Mouse (Mus musculus): ENCODE measurements around the gene Gm27027. TPM values are rescaled to one million over a fixed set of nuclear protein-coding genes. Genes with fewer than 3 reads are reported as not detected.

Gm27027 gene
- polyA plus RNA-seq, 1 experiment from 2014 or later: not detected

DNA sequence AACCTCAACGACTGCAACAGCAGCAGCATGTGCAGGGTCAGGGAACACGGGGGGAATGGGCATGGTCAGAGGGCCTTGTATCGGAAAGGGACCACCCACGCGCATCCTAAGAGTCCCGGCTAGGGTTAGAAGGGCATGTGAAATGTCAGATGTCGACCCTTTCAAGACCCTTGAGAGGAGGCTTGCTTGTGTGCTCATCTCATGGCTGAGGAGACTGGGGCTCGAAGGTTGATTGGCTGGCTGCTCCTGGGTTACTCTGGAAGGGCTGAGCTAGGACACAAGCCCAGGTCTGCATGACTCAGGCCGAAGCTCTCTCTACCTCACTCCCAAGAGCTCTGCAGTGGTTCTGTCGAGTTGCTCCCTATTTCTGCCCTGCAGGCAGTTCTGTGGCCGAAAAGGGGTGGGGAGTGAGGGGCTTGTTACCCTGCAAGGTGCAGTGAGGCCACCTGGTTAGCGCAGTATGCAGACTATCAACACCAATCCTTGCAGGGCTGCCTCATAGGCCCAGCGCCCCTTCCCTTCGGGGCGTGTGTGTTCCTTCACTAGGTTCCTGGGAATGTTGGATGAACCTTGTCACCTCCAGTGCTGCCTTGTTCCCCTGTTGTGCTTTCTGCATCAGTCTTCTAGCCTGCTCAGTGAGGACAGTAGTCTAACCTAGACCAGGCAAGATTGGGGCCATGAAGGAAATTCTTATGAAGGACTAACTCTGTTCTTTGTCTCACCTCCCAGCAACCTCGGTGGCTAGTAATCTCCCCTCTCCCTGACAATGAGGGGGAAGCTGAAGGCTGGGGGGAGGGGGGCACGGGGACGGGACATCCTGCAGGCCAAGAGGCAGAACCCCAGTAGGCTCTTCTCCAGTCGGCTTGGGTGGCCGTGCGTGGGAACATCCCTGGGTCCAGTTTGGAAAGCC, 20.4 kb downstream of the Gm27027 start:
- peak overlapping the region; percentile 67 for H3K9ac ChIP-seq (ENCODE audit: low read length)
- H3K27ac ChIP-seq (replicated peaks in 1 of 2; ENCODE audit: control insufficient read depth in 1 of 2, insufficient read depth in 1 of 2, low read depth in 2 of 2, low read length in 2 of 2): peak overlapping the region; percentile 30 to 47; a peak in 2 of 4 replicates
- peaks cover 20% of the 10 kb centered on the region for H3K36me3 ChIP-seq (ENCODE audit: control insufficient read depth, insufficient read depth, low read length)
- H3K9me3 ChIP-seq (ENCODE audit: control insufficient read depth, low read length): no peaks in the 10 kb centered on the region
- peaks cover 12 to 19% of the 10 kb centered on the region in 2 experiments for H3K4me1 ChIP-seq (ENCODE audit: control insufficient read depth in 2 of 2, insufficient read depth in 2 of 2, low read length in 2 of 2)
- H3K4me3 ChIP-seq (ENCODE audit: control insufficient read depth in 1 of 2, insufficient read depth in 1 of 2, low read depth in 1 of 2, low read length in 2 of 2): peak overlapping the region; percentile 47 to 49
- no peak for ATAC-seq (ENCODE audit: insufficient number of reproducible peaks, insufficient read depth, low FRiP score, low read depth)
- H3K27me3 ChIP-seq (ENCODE audit: control insufficient read depth, insufficient read depth, low read length): peaks cover 4% of the 10 kb centered on the region; the same call in 1 of the 2 replicates
- peak overlapping the region; percentile 90 for H3K4me2 ChIP-seq (ENCODE audit: low read length)
- 23% methylated on average over 21 of the region's 21 CpGs for WGBS

DNA sequence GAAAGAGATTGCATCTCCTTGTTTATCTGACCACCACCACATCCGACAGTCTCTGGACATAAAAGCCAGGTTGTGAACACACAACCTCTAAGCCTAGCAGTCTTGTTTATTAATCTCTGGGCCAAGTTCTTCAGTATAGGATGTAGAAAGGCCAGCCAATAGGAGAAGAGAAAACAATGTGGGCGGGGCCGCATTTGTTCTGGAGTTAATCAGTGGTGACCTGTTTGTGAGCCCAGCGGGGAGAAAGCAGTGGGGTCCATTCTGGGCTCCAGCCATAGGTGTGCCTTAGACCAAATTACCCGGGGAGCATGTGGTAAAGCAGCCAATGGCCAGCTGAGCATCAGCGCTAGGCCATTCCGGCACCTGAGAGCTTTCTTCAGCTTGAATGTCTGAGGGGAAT, 21.1 kb downstream of the Gm27027 start:
- Histone ChIP-seq H3K9me3 (ENCODE audit: control insufficient read depth, low read length) (no peaks in the 10 kb centered on the region), H3K4me1 (ENCODE audit: control insufficient read depth in 2 of 2, insufficient read depth in 2 of 2, low read length in 2 of 2) (peaks cover 12 to 19% of the 10 kb centered on the region in 2 experiments), H3K9ac (ENCODE audit: low read length) (no peak overlapping the region), H3K27me3 (ENCODE audit: control insufficient read depth, insufficient read depth, low read length) (peaks cover 4% of the 10 kb centered on the region; the same call in 1 of the 2 replicates), H3K36me3 (ENCODE audit: control insufficient read depth, insufficient read depth, low read length) (peaks cover 12% of the 10 kb centered on the region), H3K4me2 (ENCODE audit: low read length) (no peak overlapping the region), H3K27ac (replicated peaks in 1 of 2; ENCODE audit: control insufficient read depth in 1 of 2, insufficient read depth in 1 of 2, low read depth in 2 of 2, low read length in 2 of 2) (no peak overlapping the region), H3K4me3 (ENCODE audit: control insufficient read depth in 1 of 2, insufficient read depth in 1 of 2, low read depth in 1 of 2, low read length in 2 of 2) (no peak overlapping the region)
- 55% methylated on average over 7 of the region's 7 CpGs for WGBS
- ATAC-seq (ENCODE audit: insufficient number of reproducible peaks, insufficient read depth, low FRiP score, low read depth): no peak

DNA sequence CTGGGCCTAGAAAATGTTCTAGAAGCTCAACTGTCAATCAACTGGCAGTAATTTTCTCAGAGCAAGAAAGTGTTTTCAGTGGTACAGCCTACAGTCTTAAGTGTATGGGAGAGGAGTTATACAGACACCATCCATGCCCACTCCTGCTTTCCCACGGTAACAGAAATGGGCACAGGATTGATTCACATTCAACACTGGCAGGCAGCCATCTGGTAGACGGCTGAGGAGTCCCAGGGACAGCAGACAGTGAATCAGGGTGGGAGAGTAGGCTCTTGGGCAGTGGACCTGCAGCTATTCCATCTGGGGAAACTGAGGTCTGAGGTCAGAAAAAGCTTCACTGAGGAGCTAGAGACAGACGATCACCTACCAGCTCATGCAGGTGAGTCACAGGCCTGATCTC, 24.5 kb downstream of the Gm27027 start:
- peaks cover 4% of the 10 kb centered on the region; the same call in 1 of the 2 replicates for H3K27me3 ChIP-seq (ENCODE audit: control insufficient read depth, insufficient read depth, low read length)
- H3K9ac ChIP-seq (ENCODE audit: low read length): no peak overlapping the region
- H3K27ac ChIP-seq (replicated peaks in 1 of 2; ENCODE audit: control insufficient read depth in 1 of 2, insufficient read depth in 1 of 2, low read depth in 2 of 2, low read length in 2 of 2): no peak overlapping the region
- WGBS: 57% methylated on average over 3 of the region's 3 CpGs
- H3K4me1 ChIP-seq (ENCODE audit: control insufficient read depth in 2 of 2, insufficient read depth in 2 of 2, low read length in 2 of 2): peaks cover 7 to 11% of the 10 kb centered on the region in 2 experiments
- no peaks in the 10 kb centered on the region for H3K9me3 ChIP-seq (ENCODE audit: control insufficient read depth, low read length)
- no peaks in the 10 kb centered on the region for H3K36me3 ChIP-seq (ENCODE audit: control insufficient read depth, insufficient read depth, low read length)
- no peak overlapping the region for H3K4me2 ChIP-seq (ENCODE audit: low read length)
- ATAC-seq (ENCODE audit: insufficient number of reproducible peaks, insufficient read depth, low FRiP score, low read depth): no peak
- H3K4me3 ChIP-seq (ENCODE audit: control insufficient read depth in 1 of 2, insufficient read depth in 1 of 2, low read depth in 1 of 2, low read length in 2 of 2): no peak overlapping the region

DNA sequence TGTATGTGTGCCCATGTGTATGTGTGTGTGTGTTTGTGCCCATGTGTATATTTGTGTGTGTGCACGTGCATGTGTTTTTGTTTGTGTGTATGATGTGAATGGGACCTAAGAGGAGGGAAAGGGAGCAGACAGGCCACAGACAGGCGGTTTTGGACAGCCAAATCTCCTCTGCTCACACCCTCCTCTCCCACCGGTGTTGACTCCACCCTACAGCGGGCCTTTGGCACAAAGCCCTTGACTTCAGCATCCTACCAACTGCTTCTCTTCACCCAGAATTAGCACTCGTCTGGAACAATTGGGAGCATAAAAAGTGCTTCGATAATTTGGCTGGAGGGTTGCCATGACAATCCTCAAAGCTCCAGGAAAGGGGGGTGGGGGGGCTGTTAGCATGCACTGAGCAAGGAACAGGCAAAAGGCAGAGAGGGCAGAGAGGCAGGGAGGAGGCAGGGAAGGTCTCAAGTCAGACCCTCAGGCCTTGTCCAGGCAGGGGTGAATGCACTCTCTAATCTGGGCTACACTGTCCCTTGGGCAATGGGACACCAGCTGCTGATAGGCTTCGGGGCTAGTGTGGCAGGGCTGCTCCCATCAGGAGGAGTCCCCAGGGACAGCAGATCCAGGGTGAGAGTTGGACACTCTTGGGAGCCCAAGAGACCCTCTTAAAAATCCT, 31.5 kb downstream of the Gm27027 start:
- 62% methylated on average over 7 of the region's 7 CpGs for WGBS
- Histone ChIP-seq H3K4me3 (ENCODE audit: control insufficient read depth in 1 of 2, insufficient read depth in 1 of 2, low read depth in 1 of 2, low read length in 2 of 2) (no peak overlapping the region), H3K27me3 (ENCODE audit: control insufficient read depth, insufficient read depth, low read length) (no peaks in the 10 kb centered on the region), H3K9me3 (ENCODE audit: control insufficient read depth, low read length) (no peaks in the 10 kb centered on the region), H3K36me3 (ENCODE audit: control insufficient read depth, insufficient read depth, low read length) (no peaks in the 10 kb centered on the region), H3K4me2 (ENCODE audit: low read length) (no peak overlapping the region), H3K9ac (ENCODE audit: low read length) (no peak overlapping the region), H3K4me1 (ENCODE audit: control insufficient read depth in 2 of 2, insufficient read depth in 2 of 2, low read length in 2 of 2) (peaks cover 0 to 3% of the 10 kb centered on the region in 2 experiments; a peak in 1 of 4 replicates), H3K27ac (replicated peaks in 1 of 2; ENCODE audit: control insufficient read depth in 1 of 2, insufficient read depth in 1 of 2, low read depth in 2 of 2, low read length in 2 of 2) (no peak overlapping the region)
- ATAC-seq (ENCODE audit: insufficient number of reproducible peaks, insufficient read depth, low FRiP score, low read depth): no peak

DNA sequence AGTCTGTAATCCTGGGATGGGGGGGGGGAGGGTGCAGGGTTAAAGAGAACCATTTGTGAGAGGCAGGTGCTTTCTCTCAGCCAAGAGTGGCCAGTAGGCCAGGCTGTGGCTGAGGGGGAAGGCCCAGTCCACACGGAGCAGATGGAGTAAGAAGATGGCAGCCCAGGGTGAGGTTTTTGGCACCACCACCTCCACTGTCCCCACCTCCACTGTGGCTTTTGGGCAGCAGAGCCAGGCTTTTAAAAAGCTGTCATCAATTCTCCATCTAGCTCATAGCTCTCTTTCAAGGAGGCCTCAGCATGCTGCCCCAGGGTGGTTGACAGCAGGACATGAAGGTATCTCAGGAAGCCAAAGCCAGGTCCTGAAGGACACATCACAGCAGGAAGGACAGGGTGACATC, 32.4 kb downstream of the Gm27027 start:
- Histone ChIP-seq H3K4me3 (ENCODE audit: control insufficient read depth in 1 of 2, insufficient read depth in 1 of 2, low read depth in 1 of 2, low read length in 2 of 2) (no peak overlapping the region), H3K4me2 (ENCODE audit: low read length) (no peak overlapping the region), H3K4me1 (ENCODE audit: control insufficient read depth in 2 of 2, insufficient read depth in 2 of 2, low read length in 2 of 2) (peaks cover 0 to 3% of the 10 kb centered on the region in 2 experiments; a peak in 1 of 4 replicates), H3K27ac (replicated peaks in 1 of 2; ENCODE audit: control insufficient read depth in 1 of 2, insufficient read depth in 1 of 2, low read depth in 2 of 2, low read length in 2 of 2) (no peak overlapping the region), H3K9ac (ENCODE audit: low read length) (no peak overlapping the region), H3K27me3 (ENCODE audit: control insufficient read depth, insufficient read depth, low read length) (no peaks in the 10 kb centered on the region), H3K9me3 (ENCODE audit: control insufficient read depth, low read length) (no peaks in the 10 kb centered on the region), H3K36me3 (ENCODE audit: control insufficient read depth, insufficient read depth, low read length) (no peaks in the 10 kb centered on the region)
- ATAC-seq (ENCODE audit: insufficient number of reproducible peaks, insufficient read depth, low FRiP score, low read depth): no peak
- whole genome bisulfite sequencing: 100% methylated on average over 1 of the region's 1 CpGs

DNA sequence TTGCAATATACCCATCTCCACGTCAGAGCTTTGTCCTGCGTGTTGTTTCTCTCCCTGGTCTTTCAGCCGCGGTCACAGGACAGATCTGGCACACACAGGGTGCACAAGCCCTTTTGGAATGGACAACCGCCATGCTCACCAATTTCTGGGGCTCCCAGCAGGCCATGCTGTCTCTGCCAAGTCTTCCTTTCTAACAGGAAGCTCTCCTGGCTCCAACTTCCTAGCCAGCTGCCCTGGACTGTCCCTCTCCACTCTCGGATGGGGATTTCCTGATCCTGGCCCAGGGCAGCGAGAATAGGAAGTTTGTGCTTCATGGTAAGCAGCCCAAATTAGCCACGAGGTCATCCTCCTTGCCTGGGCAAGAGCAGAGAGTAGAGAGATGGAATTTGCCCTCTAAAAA, 34.4 kb downstream of the Gm27027 start:
- Histone ChIP-seq H3K4me2 (ENCODE audit: low read length) (no peak overlapping the region), H3K9ac (ENCODE audit: low read length) (no peak overlapping the region), H3K4me1 (ENCODE audit: control insufficient read depth in 2 of 2, insufficient read depth in 2 of 2, low read length in 2 of 2) (peaks cover 0 to 3% of the 10 kb centered on the region in 2 experiments; a peak in 1 of 4 replicates), H3K27ac (replicated peaks in 1 of 2; ENCODE audit: control insufficient read depth in 1 of 2, insufficient read depth in 1 of 2, low read depth in 2 of 2, low read length in 2 of 2) (no peak overlapping the region), H3K9me3 (ENCODE audit: control insufficient read depth, low read length) (no peaks in the 10 kb centered on the region), H3K4me3 (ENCODE audit: control insufficient read depth in 1 of 2, insufficient read depth in 1 of 2, low read depth in 1 of 2, low read length in 2 of 2) (no peak overlapping the region), H3K27me3 (ENCODE audit: control insufficient read depth, insufficient read depth, low read length) (peaks cover 13% of the 10 kb centered on the region), H3K36me3 (ENCODE audit: control insufficient read depth, insufficient read depth, low read length) (no peaks in the 10 kb centered on the region)
- WGBS: 58% methylated on average over 8 of the region's 8 CpGs
- ATAC-seq (ENCODE audit: insufficient number of reproducible peaks, insufficient read depth, low FRiP score, low read depth): no peak

DNA sequence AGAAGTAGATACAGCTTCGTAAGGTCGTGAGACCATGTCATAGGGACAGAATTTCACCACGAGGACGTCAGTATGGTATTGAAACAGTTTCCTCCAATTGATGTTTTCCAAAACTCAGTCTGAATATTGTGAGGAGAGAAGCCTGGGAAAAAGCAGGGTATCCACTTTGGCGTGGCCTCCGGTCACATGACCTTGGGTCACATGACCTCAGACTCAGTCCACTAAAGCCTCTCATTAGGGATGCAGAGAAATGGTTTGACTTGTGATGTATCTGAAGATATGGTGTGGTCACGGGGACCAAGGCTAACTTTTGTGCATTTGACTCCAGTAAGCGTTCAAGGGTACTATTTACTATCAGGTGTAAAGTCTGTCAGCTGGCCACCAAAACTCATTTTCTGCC, 36.8 kb downstream of the Gm27027 start:
- H3K27me3 ChIP-seq (ENCODE audit: control insufficient read depth, insufficient read depth, low read length): peaks cover 26% of the 10 kb centered on the region
- no peaks in the 10 kb centered on the region for H3K36me3 ChIP-seq (ENCODE audit: control insufficient read depth, insufficient read depth, low read length)
- H3K4me3 ChIP-seq (ENCODE audit: control insufficient read depth in 1 of 2, insufficient read depth in 1 of 2, low read depth in 1 of 2, low read length in 2 of 2): no peak overlapping the region
- peaks cover 9 to 13% of the 10 kb centered on the region in 2 experiments for H3K4me1 ChIP-seq (ENCODE audit: control insufficient read depth in 2 of 2, insufficient read depth in 2 of 2, low read length in 2 of 2)
- no peaks in the 10 kb centered on the region for H3K9me3 ChIP-seq (ENCODE audit: control insufficient read depth, low read length)
- 69% methylated on average over 8 of the region's 8 CpGs for WGBS
- H3K4me2 ChIP-seq (ENCODE audit: low read length): no peak overlapping the region
- H3K9ac ChIP-seq (ENCODE audit: low read length): no peak overlapping the region
- H3K27ac ChIP-seq (replicated peaks in 1 of 2; ENCODE audit: control insufficient read depth in 1 of 2, insufficient read depth in 1 of 2, low read depth in 2 of 2, low read length in 2 of 2): no peak overlapping the region
- no peak for ATAC-seq (ENCODE audit: insufficient number of reproducible peaks, insufficient read depth, low FRiP score, low read depth)

All from heart, embryonic 14.5 days (tissue).